ENCODE assay signal across 9 mouse cellular contexts in the genomic region with DNA sequence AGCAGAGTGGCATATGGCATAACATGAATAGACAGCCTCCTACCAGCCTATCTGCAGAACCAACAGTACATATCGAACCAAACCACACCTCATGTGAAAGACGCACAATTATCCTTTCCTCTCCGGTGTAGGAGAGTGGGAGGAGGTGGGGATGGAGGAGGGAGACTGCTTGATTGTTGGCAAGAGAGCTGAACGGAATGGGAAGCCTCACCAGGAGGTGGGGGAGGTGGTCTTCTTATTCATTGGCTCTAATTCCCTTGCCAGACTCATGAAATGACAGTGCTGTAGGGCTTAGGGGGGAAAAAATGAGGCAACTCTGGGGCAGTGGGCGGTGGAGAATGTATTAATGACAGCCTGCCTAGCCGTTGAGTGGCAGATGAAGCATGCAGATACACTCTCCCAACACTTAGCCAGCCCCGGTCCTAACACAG.
DNase-seq lines count a peak whose midpoint lies in the region; ATAC-seq lines count a peak whose summit lies in the region.
"Had no signal": no experiment of that assay in that cellular context is flagged by ENCODE, and none has a peak within 500 bp of the region (broad histone marks: within the 10 kb centered on the region; RNA-seq: fewer than 3 reads in every experiment).

No protein-coding gene starts in this region.

- no peak for DNase-seq in heart, postnatal 25 days (ENCODE audit: low spot score)
- peak; percentile 60 for DNase-seq in brain, embryonic 18.5 days (ENCODE audit: low read depth, low spot score)
- peak; percentile 21 for DNase-seq in left cerebral cortex, postnatal 4 days
- DNase-seq in gastrocnemius, adult 18-20 months (ENCODE audit: low spot score): no peak
- no peak for DNase-seq in lung, postnatal 25 days (ENCODE audit: low spot score)
- DNase-seq: liver, postnatal 0 days had no signal

- no peaks in the 10 kb centered on the region for H3K9me3 ChIP-seq in heart, embryonic 12.5 days (replicated peaks)
- H3K9me3 ChIP-seq in hindbrain, embryonic 13.5 days: no peaks in the 10 kb centered on the region
- no peaks in the 10 kb centered on the region for H3K9me3 ChIP-seq in liver, embryonic 12.5 days (replicated peaks)

- 0 out of 2 replicates have a peak, but pooled peaks have one; percentile 36 for ATAC-seq in heart, embryonic 12.5 days (ENCODE audit: insufficient number of reproducible peaks, low FRiP score)
- ATAC-seq in hindbrain, embryonic 13.5 days (ENCODE audit: low FRiP score): peak; percentile 65
- no peak for ATAC-seq in liver, embryonic 12.5 days
- ATAC-seq: liver, postnatal 0 days had no signal

- peak overlapping the region; percentile 59 for H3K4me2 ChIP-seq in heart, embryonic 12.5 days
- H3K4me2 ChIP-seq in hindbrain, embryonic 13.5 days: peak overlapping the region; percentile 27; the same call in 1 of the 2 replicates
- no peak overlapping the region for H3K4me2 ChIP-seq in liver, embryonic 12.5 days

- H3K27me3 ChIP-seq in heart, embryonic 12.5 days (replicated peaks): no peaks in the 10 kb centered on the region
- no peaks in the 10 kb centered on the region for H3K27me3 ChIP-seq in hindbrain, embryonic 13.5 days
- H3K27me3 ChIP-seq in liver, embryonic 12.5 days (replicated peaks): no peaks in the 10 kb centered on the region

- no peak overlapping the region for H3K27ac ChIP-seq in heart, embryonic 12.5 days (ENCODE audit: poor library complexity, severe bottlenecking)
- H3K27ac ChIP-seq in hindbrain, embryonic 13.5 days: peak overlapping the region; percentile 66
- no peak overlapping the region for H3K27ac ChIP-seq in liver, embryonic 12.5 days

- intact Hi-C loops in heart, postnatal 25 days (cut with DNase I): no loop called here
- intact Hi-C loops in left cerebral cortex, postnatal 4 days (cut with DNase I): no loop called here

- H3K36me3 ChIP-seq in heart, embryonic 12.5 days: no peaks in the 10 kb centered on the region
- no peaks in the 10 kb centered on the region for H3K36me3 ChIP-seq in hindbrain, embryonic 13.5 days
- no peaks in the 10 kb centered on the region for H3K36me3 ChIP-seq in liver, embryonic 12.5 days

- peaks cover 14% of the 10 kb centered on the region; the same call in 1 of the 2 replicates for H3K4me1 ChIP-seq in heart, embryonic 12.5 days (replicated peaks)
- H3K4me1 ChIP-seq in hindbrain, embryonic 13.5 days (replicated peaks): peaks cover 18% of the 10 kb centered on the region
- H3K4me1 ChIP-seq in liver, embryonic 12.5 days: no peaks in the 10 kb centered on the region

- H3K9ac ChIP-seq in heart, embryonic 12.5 days: no peak overlapping the region
- H3K9ac ChIP-seq in hindbrain, embryonic 13.5 days: no peak overlapping the region
- no peak overlapping the region for H3K9ac ChIP-seq in liver, embryonic 12.5 days
- H3K9ac ChIP-seq: liver, postnatal 0 days had no signal

- 16% methylated on average over 7 of the region's 7 CpGs for WGBS in heart, embryonic 12.5 days
- 23% methylated on average over 7 of the region's 7 CpGs for WGBS in hindbrain, embryonic 13.5 days
- WGBS in liver, embryonic 12.5 days (ENCODE audit: insufficient replicate concordance): 30% methylated on average over 7 of the region's 7 CpGs

- peak overlapping the region; percentile 18; the same call in 1 of the 2 replicates for H3K4me3 ChIP-seq in heart, embryonic 12.5 days
- no peak overlapping the region for H3K4me3 ChIP-seq in hindbrain, embryonic 13.5 days
- H3K4me3 ChIP-seq in liver, embryonic 12.5 days: no peak overlapping the region

Comparison
In these comparisons a context has a peak if more than half of its experiments do, and no peak if none do; other contexts are left out.
1. DNase-seq: peak in brain, embryonic 18.5 days (single experiment) and left cerebral cortex, postnatal 4 days (single experiment); none in heart, postnatal 25 days (single experiment), gastrocnemius, adult 18-20 months (single experiment) and lung, postnatal 25 days (single experiment).